Mouse (Mus musculus) kidney, postnatal 0 days (tissue): ENCODE data around the gene Vmn1r5. TPM values are rescaled to one million over a fixed set of nuclear protein-coding genes. Genes with fewer than 3 reads are reported as not detected.
A peak's percentile ranks its signal among the peaks of the same experiment; 100 is the strongest.

Source experiments
- ATAC-seq: fragments of 200-750 bp; cut with Nextera tagmentation; replicated peaks from 2 replicates; pipeline ENCODE4 v1.8.0; 2017; ENCODE audit warnings: low read depth, moderate number of reproducible peaks, moderate TSS enrichment, moderate library complexity; ENCODE audit not compliant: low FRiP score
- DNase-seq: peaks from one replicate; pipeline ENCODE4 v3.0.0-alpha.2; 2016; ENCODE audit warnings: low spot score
- H3K27ac ChIP-seq: fragments of 300-500 bp; sonication (generic); 2 replicates; pipeline ENCODE4 v1.5.1; 2014; ENCODE audit warnings: mild to moderate bottlenecking
- H3K27me3 ChIP-seq: fragments of 300-500 bp; sonication (generic); 2 replicates; pipeline ENCODE4 v1.6.1; 2014; ENCODE audit warnings: low read length, mixed read lengths; ENCODE audit not compliant: insufficient read depth
- H3K36me3 ChIP-seq: fragments of 300-500 bp; sonication (generic); 2 replicates; pipeline ENCODE4 v1.6.1; 2014; ENCODE audit warnings: low read length, mixed read lengths; ENCODE audit not compliant: insufficient read depth
- H3K4me1 ChIP-seq: fragments of 300-500 bp; sonication (generic); replicated peaks from 2 replicates; pipeline ENCODE4 v1.6.1; 2014; ENCODE audit warnings: antibody characterized with exemption, low read length, mixed read lengths; ENCODE audit not compliant: insufficient read depth
- H3K4me2 ChIP-seq: fragments of 300-500 bp; sonication (generic); 2 replicates; pipeline ENCODE4 v1.6.1; 2014; ENCODE audit warnings: mild to moderate bottlenecking, low read length, moderate library complexity, mixed read lengths
- H3K4me3 ChIP-seq: fragments of 300-500 bp; sonication (generic); replicated peaks from 2 replicates; pipeline ENCODE4 v1.5.1; 2014; ENCODE audit warnings: low read depth, low read length
- H3K9ac ChIP-seq: fragments of 300-500 bp; sonication (generic); 2 replicates; pipeline ENCODE4 v1.6.1; 2014; ENCODE audit warnings: low read depth, low read length
- H3K9me3 ChIP-seq: fragments of 300-500 bp; sonication (generic); replicated peaks from 2 replicates; pipeline ENCODE4 v1.6.1; 2016; ENCODE audit warnings: low read length, inconsistent platforms, mixed read lengths
- CTCF ChIP-seq: IDR thresholded peaks from 2 replicates; pipeline ENCODE4 v1.5.1; 2016; ENCODE audit warnings: antibody characterized with exemption, low read depth, mild to moderate bottlenecking, moderate library complexity
- WGBS: fragments of 180-500 bp; shearing (Covaris S2); extraction: QIAGEN DNeasy Blood & Tissue Kit; methylation state at CpG from one replicate; pipeline ENCODE4 v1.1.7; 2014; 5-methylcytosine and 5-hydroxymethylcytosine counted together
- polyA plus RNA-seq: library from polyadenylated mRNA; unstranded; fragments of >200 nt; fragmentation: Nextera tagmentation; extraction: Ambion mirVana; gene quantifications from 2 replicates; pipeline ENCODE4 v1.2.1, GENCODE M21; 2015

Vmn1r5 gene
- not detected in 2 replicates for polyA plus RNA-seq

GRCm38 (mm10) chr6:56969973-56970372 is at the start of gene Vmn1r5:
TSS of gene Vmn1r5 (plus strand) at chr6:56970273.
- Histone ChIP-seq H3K27ac (no peak within 1 kb of the TSS), H3K36me3 (no peaks in the 10 kb centered on the region), H3K27me3 (no peaks in the 10 kb centered on the region), H3K9me3 (no peaks in the 10 kb centered on the region), H3K4me3 (no peak within 1 kb of the TSS), H3K4me2 (no peak within 1 kb of the TSS), H3K4me1 (no peaks in the 10 kb centered on the region), H3K9ac (no peak within 1 kb of the TSS)
- TF ChIP-seq CTCF, result no peak
- no peak for DNase-seq
- ATAC-seq, result no peak

- DNase-seq (peak; percentile 54), ATAC-seq (no peak; the same call in 1 of the 2 replicates)
- WGBS, result under 1% methylated on average over 25 of the region's 25 CpGs
- no peaks in the 10 kb centered on the region for H3K27me3 ChIP-seq
- no peaks in the 10 kb centered on the region for H3K36me3 ChIP-seq
- peaks cover 6% of the 10 kb centered on the region; the same call in 1 of the 2 replicates for H3K4me1 ChIP-seq
- H3K27ac ChIP-seq, result peak overlapping the region; percentile 90
- H3K9me3 ChIP-seq, result no peaks in the 10 kb centered on the region
- H3K4me3 ChIP-seq, result peak overlapping the region; percentile 80
- peak overlapping the region; percentile 76 for H3K9ac ChIP-seq
- TF ChIP-seq CTCF, result no peak
- H3K4me2 ChIP-seq, result peak overlapping the region; percentile 71
These were observed 46.7 kb upstream of the Vmn1r5 start for GRCm38 (mm10) chr6:56923331-56923725.

GRCm38 (mm10) chr6:56923726-56924707 is 46.1 kb upstream of the Vmn1r5 start, which contains the start of the genes Nt5c3 and Vmn1r4:
TSS of gene Nt5c3 (minus strand) at chr6:56923932.
TSS of gene Vmn1r4 (plus strand) at chr6:56924015.
- Histone ChIP-seq H3K4me2 (peak within 1 kb of the TSS; percentile 71), H3K27me3 (no peaks in the 10 kb centered on the region), H3K4me1 (peaks cover 6% of the 10 kb centered on the region; the same call in 1 of the 2 replicates), H3K9ac (peak within 1 kb of the TSS; percentile 76), H3K27ac (peak within 1 kb of the TSS; percentile 90), H3K36me3 (no peaks in the 10 kb centered on the region), H3K4me3 (peak within 1 kb of the TSS; percentile 80), H3K9me3 (no peaks in the 10 kb centered on the region)
- ATAC-seq (peak; percentile 96), DNase-seq (peak; percentile 98)
- WGBS, result 3% methylated on average over 64 of the region's 64 CpGs
- TF ChIP-seq CTCF, result no peak

GRCm38 (mm10) chr6:56931648-56932415 is 38.2 kb upstream of the Vmn1r5 start:
- ATAC-seq, result peak; percentile 82
- Histone ChIP-seq H3K4me2 (no peak overlapping the region), H3K4me3 (no peak overlapping the region), H3K36me3 (no peaks in the 10 kb centered on the region), H3K27me3 (no peaks in the 10 kb centered on the region), H3K9me3 (no peaks in the 10 kb centered on the region), H3K27ac (no peak overlapping the region), H3K4me1 (no peaks in the 10 kb centered on the region), H3K9ac (no peak overlapping the region)
- WGBS, result 55% methylated on average over 4 of the region's 4 CpGs
- no peak for DNase-seq
- no peak for TF ChIP-seq CTCF

- Histone ChIP-seq H3K27ac (no peak overlapping the region), H3K36me3 (no peaks in the 10 kb centered on the region), H3K4me2 (no peak overlapping the region), H3K4me3 (no peak overlapping the region), H3K9ac (no peak overlapping the region), H3K27me3 (no peaks in the 10 kb centered on the region), H3K9me3 (no peaks in the 10 kb centered on the region), H3K4me1 (no peaks in the 10 kb centered on the region)
- DNase-seq (no peak), ATAC-seq (no peak)
- 67% methylated on average over 2 of the region's 2 CpGs for WGBS
- no peak for TF ChIP-seq CTCF
These were observed 37.6 kb upstream of the Vmn1r5 start for GRCm38 (mm10) chr6:56932464-56932863.

- TF ChIP-seq CTCF, result no peak
- H3K27me3 ChIP-seq, result no peaks in the 10 kb centered on the region
- ATAC-seq (no peak), DNase-seq (no peak)
- no peak overlapping the region for H3K9ac ChIP-seq
- H3K27ac ChIP-seq, result no peak overlapping the region
- WGBS, result 85% methylated on average over 4 of the region's 4 CpGs
- no peak overlapping the region for H3K4me3 ChIP-seq
- no peak overlapping the region for H3K4me2 ChIP-seq
- no peaks in the 10 kb centered on the region for H3K36me3 ChIP-seq
- H3K9me3 ChIP-seq, result no peaks in the 10 kb centered on the region
- H3K4me1 ChIP-seq, result no peaks in the 10 kb centered on the region
These were observed 35.7 kb upstream of the Vmn1r5 start for GRCm38 (mm10) chr6:56934366-56934765.
